Mouse (Mus musculus) CH12.LX (cell line): Measurements from ENCODE around the gene Micu1.

Source experiments
- CTCF ChIP-seq, 2 experiments: IDR thresholded peaks in 1 of 2; conservative IDR thresholded peaks in 1 of 2; 2 replicates each; pipeline ENCODE4 v1.5.1; 2011 to 2012; ENCODE audit warnings: low read depth in 2 of 2, low read length in 2 of 2, improper control_type of control experiment in 1 of 2, inconsistent platforms in 1 of 2, mild to moderate bottlenecking in 1 of 2, moderate library complexity in 1 of 2
- HCFC1 ChIP-seq: IDR thresholded peaks from 2 replicates; pipeline ENCODE4 v1.6.1; 2012; ENCODE audit warnings: low read depth, mild to moderate bottlenecking, inconsistent platforms, low read length, improper control_type of control experiment
- KAT2A ChIP-seq: IDR thresholded peaks from 2 replicates; pipeline ENCODE4 v1.6.1; 2012; ENCODE audit warnings: low read length, improper control_type of control experiment, inconsistent platforms; ENCODE audit not compliant: insufficient replicate concordance
- POLR2A ChIP-seq: IDR thresholded peaks from 2 replicates; pipeline ENCODE4 v1.6.1; 2011; ENCODE audit warnings: low read depth, mild to moderate bottlenecking, improper control_type of control experiment, low read length
- TBP ChIP-seq: conservative IDR thresholded peaks from 2 replicates; pipeline ENCODE4 v1.6.1; 2011; ENCODE audit warnings: low read depth, low read length, improper control_type of control experiment

- no peak for TF ChIP-seq HCFC1
- no peak for TF ChIP-seq CTCF (conservative IDR thresholded peaks at IDR 0.05 in 1 of 2, IDR thresholded peaks at IDR 0.05 in 1 of 2; ENCODE audit: low read depth in 2 of 2, low read length in 2 of 2)
- no peak for TF ChIP-seq TBP
- TF ChIP-seq KAT2A, result no peak
- no peak for TF ChIP-seq POLR2A
Measured at GRCm38 (mm10) chr10:59756090-59756489, 53.8 kb downstream of the Micu1 start.
